Mouse (Mus musculus) stomach, postnatal 0 days (tissue): ENCODE measurements around the gene Prr14. TPM values are rescaled to one million over a fixed set of nuclear protein-coding genes. Genes with fewer than 3 reads are reported as not detected.

Source experiments
- ATAC-seq: fragments of 200-750 bp; cut with Nextera tagmentation; 2 replicates; pipeline ENCODE4 v1.8.0; 2017; ENCODE audit not compliant: low FRiP score, low TSS enrichment
- DNase-seq: peaks from one replicate; pipeline ENCODE4 v3.0.0-alpha.2; 2016; ENCODE audit warnings: low spot score
- H3K27ac ChIP-seq: fragments of 300-500 bp; sonication (generic); replicated peaks from 2 replicates; pipeline ENCODE4 v1.5.1; 2014; ENCODE audit warnings: mild to moderate bottlenecking, control low read depth
- H3K27me3 ChIP-seq: fragments of 300-500 bp; sonication (generic); 2 replicates; pipeline ENCODE4 v1.6.1; 2014; ENCODE audit warnings: low read length; ENCODE audit not compliant: control insufficient read depth, insufficient read depth
- H3K36me3 ChIP-seq: fragments of 300-500 bp; sonication (generic); 2 replicates; pipeline ENCODE4 v1.6.1; 2014; ENCODE audit warnings: low read length, mixed read lengths; ENCODE audit not compliant: control insufficient read depth, insufficient read depth
- H3K4me1 ChIP-seq: fragments of 300-500 bp; sonication (generic); replicated peaks from 2 replicates; pipeline ENCODE4 v1.6.1; 2014; ENCODE audit warnings: antibody characterized with exemption; ENCODE audit not compliant: control insufficient read depth, insufficient read depth
- H3K4me2 ChIP-seq: fragments of 300-500 bp; sonication (generic); replicated peaks from 2 replicates; pipeline ENCODE4 v1.6.1; 2014; ENCODE audit warnings: low read depth, mild to moderate bottlenecking, control low read depth, moderate library complexity
- H3K4me3 ChIP-seq: fragments of 300-500 bp; sonication (generic); 2 replicates; pipeline ENCODE4 v1.5.1; 2014; ENCODE audit warnings: low read depth, low read length, control low read depth
- H3K9ac ChIP-seq: fragments of 300-500 bp; sonication (generic); 2 replicates; pipeline ENCODE4 v1.6.1; 2014; ENCODE audit warnings: mild to moderate bottlenecking, low read length, control low read depth, mixed read lengths
- H3K9me3 ChIP-seq: fragments of 300-500 bp; sonication (generic); 2 replicates; pipeline ENCODE4 v1.6.1; 2016; ENCODE audit warnings: low read length; ENCODE audit not compliant: control insufficient read depth
- CTCF ChIP-seq: IDR thresholded peaks from 2 replicates; pipeline ENCODE4 v1.5.1; 2016; ENCODE audit warnings: antibody characterized with exemption, low read depth, mild to moderate bottlenecking, moderate library complexity
- EP300 ChIP-seq: optimal IDR thresholded peaks from 2 replicates; pipeline ENCODE3; 2016; ENCODE audit warnings: antibody characterized with exemption
- WGBS: fragments of 180-500 bp; shearing (Covaris S2); extraction: QIAGEN DNeasy Blood & Tissue Kit; methylation state at CpG from one replicate; pipeline ENCODE4 v1.1.7; 2014; 5-methylcytosine and 5-hydroxymethylcytosine counted together
- polyA plus RNA-seq: library from polyadenylated mRNA; unstranded; fragments of >200 nt; fragmentation: Nextera tagmentation; extraction: Ambion mirVana; gene quantifications from 2 replicates; pipeline ENCODE4 v1.2.1, GENCODE M21; 2015

The Prr14 gene
- polyA plus RNA-seq, 1 experiment from 2014 or later, result 30.4 TPM

DNA sequence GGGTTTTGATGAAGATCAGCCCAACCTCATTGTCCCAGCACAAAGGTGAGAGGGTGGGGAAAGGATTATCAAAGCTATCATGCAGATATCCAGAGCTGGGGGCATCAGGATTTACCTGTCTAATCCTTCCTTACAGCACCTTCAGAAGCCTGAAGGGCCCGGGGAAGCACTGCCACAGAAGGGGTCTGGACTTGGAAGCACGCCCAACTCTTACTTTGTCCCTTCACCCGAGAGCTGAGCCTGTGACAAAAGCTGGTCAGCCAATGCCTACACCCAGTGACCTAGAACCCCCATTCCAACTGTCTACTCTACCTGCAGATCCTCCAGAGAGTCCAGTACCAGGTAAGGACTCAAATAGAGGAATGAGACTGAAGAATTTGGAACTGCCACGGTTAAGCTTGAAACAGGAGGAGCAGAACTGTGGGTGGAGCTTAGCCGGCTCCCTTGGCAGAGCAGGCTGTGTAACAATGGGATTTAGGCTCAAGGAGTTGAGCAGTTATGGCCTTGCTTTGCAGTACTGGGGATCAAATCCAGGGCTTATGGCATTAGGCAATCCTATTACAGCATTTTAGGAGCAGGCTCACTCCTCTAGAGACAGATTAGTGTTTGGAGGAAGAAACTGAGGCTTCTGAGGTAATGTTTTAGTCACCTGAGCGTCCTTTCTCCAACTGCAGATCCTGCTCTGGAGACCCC is 15.1 kb downstream of the Prr14 start:
- H3K27me3 ChIP-seq, result no peaks in the 10 kb centered on the region
- H3K4me2 ChIP-seq, result no peak overlapping the region
- no peak for ATAC-seq
- WGBS, result 74% methylated on average over 6 of the region's 6 CpGs
- peaks cover 19% of the 10 kb centered on the region for H3K36me3 ChIP-seq
- no peak for DNase-seq
- H3K4me1 ChIP-seq, result no peaks in the 10 kb centered on the region
- H3K27ac ChIP-seq, result no peak overlapping the region
- no peaks in the 10 kb centered on the region for H3K9me3 ChIP-seq
- no peak for TF ChIP-seq CTCF
- no peak for TF ChIP-seq EP300
- H3K4me3 ChIP-seq, result no peak overlapping the region
- no peak overlapping the region for H3K9ac ChIP-seq

DNA sequence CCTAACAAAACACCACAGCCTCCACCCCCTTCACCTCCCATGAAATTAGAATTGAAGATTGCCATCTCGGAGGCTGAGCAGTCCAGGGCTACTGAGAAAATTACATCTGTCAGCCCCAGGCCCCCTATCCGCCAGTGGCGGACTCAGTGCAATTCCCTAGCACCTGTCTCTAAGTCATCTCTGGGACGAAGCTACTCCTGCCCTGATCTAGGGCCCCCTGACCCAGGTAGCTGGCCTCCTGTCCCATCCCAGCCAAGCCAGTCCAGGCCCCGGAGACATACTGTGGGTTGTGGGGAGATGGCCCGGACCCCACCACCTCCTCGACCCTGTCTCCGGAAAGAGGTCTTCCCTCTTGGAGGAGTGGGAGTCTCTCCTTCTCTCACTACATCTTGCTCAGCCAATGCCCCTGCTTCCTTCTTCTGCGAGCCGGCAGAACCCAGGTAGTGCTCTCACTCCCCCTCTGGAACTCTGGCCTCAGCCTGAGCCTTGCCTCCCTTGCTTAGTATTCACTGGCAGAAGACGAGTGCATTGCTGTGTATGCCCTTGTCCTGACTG is 15.9 kb downstream of the Prr14 start:
- Histone ChIP-seq H3K4me1 (no peaks in the 10 kb centered on the region), H3K9ac (no peak overlapping the region), H3K36me3 (peaks cover 19% of the 10 kb centered on the region), H3K4me2 (no peak overlapping the region), H3K9me3 (no peaks in the 10 kb centered on the region), H3K4me3 (no peak overlapping the region), H3K27ac (no peak overlapping the region), H3K27me3 (no peaks in the 10 kb centered on the region)
- 92% methylated on average over 11 of the region's 11 CpGs for WGBS
- DNase-seq, result no peak
- no peak for ATAC-seq
- TF ChIP-seq CTCF (no peak), EP300 (no peak)

DNA sequence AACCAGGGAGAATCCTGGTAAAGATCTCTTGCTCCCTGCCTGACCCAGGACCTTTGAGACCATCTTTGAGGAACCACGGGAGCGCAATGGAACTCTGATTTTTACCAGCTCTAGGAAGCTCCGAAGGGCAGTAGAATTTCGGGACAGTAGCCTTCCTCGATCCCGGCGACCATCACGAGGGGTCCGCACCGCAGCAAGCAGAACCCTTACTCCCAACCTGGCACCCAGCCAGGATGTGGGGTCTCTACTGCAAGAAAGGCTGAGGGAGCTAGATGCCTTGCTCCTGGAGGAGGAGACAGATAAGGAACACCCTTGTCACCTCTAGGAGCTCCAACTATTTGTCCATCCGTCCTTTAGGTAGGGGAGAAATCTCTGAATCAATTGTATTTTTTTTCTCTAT is 16.9 kb downstream of the Prr14 start:
- Histone ChIP-seq H3K9me3 (no peaks in the 10 kb centered on the region), H3K4me2 (no peak overlapping the region), H3K27ac (no peak overlapping the region), H3K4me3 (no peak overlapping the region), H3K4me1 (no peaks in the 10 kb centered on the region), H3K9ac (no peak overlapping the region), H3K27me3 (no peaks in the 10 kb centered on the region), H3K36me3 (peaks cover 19% of the 10 kb centered on the region)
- TF ChIP-seq EP300, result no peak
- ATAC-seq (no peak), DNase-seq (no peak)
- 94% methylated on average over 11 of the region's 11 CpGs for WGBS

DNA sequence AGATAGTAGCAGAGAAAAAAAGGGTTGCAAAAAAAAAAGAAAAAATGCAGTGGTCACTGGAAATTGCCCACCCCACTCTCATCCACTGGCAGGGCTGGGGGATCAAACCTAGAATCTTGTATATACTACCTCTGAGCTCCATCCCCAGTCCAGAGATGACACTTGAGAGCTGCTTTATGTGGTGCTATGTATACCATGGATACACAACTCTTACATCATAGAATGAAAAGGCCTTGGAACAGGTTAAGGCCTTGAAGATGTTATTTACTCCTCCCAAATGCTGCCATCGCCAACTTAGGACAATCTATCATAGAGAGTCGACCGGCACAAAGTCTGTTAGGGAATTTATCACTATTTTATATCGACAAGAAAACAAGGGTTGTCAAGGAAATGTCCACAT is 17.4 kb downstream of the Prr14 start:
- 38% methylated on average over 4 of the region's 4 CpGs for WGBS
- no peak for TF ChIP-seq CTCF
- no peak for TF ChIP-seq EP300
- H3K27ac ChIP-seq, result peak overlapping the region; percentile 99
- H3K4me3 ChIP-seq, result peak overlapping the region; percentile 93; the same call in 1 of the 2 replicates
- DNase-seq (no peak), ATAC-seq (no peak)
- H3K9me3 ChIP-seq, result no peaks in the 10 kb centered on the region
- peak overlapping the region; percentile 84 for H3K4me2 ChIP-seq
- H3K27me3 ChIP-seq, result no peaks in the 10 kb centered on the region
- H3K9ac ChIP-seq, result peak overlapping the region; percentile 66
- no peaks in the 10 kb centered on the region for H3K4me1 ChIP-seq
- H3K36me3 ChIP-seq, result peaks cover 19% of the 10 kb centered on the region

DNA sequence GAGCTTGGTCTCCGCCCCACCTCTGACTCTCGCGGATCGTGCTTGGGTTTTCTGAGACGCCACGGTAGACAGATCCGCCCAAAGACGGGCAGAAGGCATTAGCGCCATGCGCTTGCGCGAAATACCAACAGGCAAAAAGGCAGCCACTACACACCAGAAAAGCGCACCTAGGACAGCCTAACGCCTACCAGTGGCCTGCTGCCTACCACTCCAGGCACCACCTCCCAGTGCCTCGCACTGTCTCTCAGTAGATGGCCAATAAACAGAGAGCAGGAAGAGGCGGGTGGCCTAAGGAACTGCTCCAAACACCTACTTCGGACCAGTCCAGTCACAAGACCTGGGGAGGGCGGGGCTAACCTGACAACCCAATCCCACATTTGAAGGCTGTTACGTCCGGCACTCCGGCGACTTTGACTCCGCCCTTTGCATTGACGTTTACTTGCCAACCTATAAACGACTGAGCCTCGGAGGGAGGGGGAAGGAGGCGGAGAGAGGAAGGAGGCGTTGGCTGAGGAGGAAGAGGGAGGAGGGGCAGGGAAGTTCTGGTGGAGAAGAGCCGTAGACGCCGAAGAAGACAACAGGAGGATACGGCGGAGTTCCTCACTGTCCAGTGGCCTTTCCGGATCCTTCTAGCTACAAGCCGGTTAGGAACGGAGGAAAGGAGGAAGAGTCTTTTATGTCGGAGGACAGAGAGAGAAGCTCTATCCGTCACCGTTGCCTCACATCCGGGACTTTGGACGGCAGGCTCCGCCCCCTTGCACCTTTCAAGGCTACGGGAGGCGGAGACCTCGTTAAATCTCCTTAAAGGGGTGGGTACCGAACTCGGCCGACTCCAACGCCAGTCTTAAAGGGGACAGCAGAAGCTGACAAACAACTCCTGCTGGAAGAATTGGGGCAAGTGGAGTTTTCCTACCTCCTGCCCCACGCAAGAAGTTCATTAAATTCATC is 18.6 kb downstream of the Prr14 start:
- TF ChIP-seq EP300, result no peak
- peak; percentile 51 for TF ChIP-seq CTCF
- Histone ChIP-seq H3K4me1 (no peaks in the 10 kb centered on the region), H3K4me3 (peak overlapping the region; percentile 93), H3K9me3 (no peaks in the 10 kb centered on the region), H3K27ac (peak overlapping the region; percentile 99), H3K9ac (peak overlapping the region; percentile 97), H3K36me3 (peaks cover 23% of the 10 kb centered on the region), H3K27me3 (no peaks in the 10 kb centered on the region), H3K4me2 (peak overlapping the region; percentile 84)
- ATAC-seq, result peak; percentile 95
- WGBS, result under 1% methylated on average over 50 of the region's 50 CpGs
- DNase-seq, result peak; percentile 100
